Mouse (Mus musculus) effector memory CD4-positive, alpha-beta T cell, adult 7 months (primary cell): Measurements from ENCODE around the gene Rab26. TPM values are rescaled to one million over a fixed set of nuclear protein-coding genes. Genes with fewer than 3 reads are reported as not detected.

Source experiments
- polyA plus RNA-seq: library from polyadenylated mRNA; unstranded; fragments of 100-300 nt; shearing (Covaris generic); gene quantifications from one replicate; pipeline ENCODE4 v1.2.1, GENCODE M21; 2017

Gene Rab26
- 2.1 TPM for polyA plus RNA-seq

DNA sequence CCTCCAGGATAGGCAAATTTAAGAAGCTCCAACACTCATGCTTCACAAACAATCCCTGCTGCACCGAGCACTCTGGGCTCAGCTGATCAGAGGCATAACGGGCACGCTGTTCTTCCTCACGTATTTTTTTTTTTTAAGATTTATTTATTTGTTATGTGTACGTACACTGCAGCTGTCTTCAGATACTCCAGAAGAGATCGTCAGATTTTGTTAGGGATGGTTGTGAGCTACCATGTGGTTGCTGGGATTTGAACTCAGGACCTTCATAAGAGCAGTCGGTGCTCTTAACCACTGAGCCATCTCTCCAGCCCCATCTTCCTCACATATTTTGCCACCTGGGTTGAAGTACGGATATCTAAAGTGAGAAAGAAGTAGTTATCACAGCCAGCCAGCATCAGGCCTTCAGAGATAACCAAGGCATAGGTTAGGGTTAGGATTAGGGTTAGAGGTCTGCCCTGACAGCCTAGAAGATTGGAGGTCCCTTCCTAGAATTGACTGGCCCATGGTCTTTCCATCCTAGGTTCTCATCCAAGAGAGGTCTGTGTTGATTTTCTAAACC lies at the start of gene Rab26:
TSS of gene Rab26 (minus strand) at position 51 of the 559 bp plus-strand sequence.

DNA sequence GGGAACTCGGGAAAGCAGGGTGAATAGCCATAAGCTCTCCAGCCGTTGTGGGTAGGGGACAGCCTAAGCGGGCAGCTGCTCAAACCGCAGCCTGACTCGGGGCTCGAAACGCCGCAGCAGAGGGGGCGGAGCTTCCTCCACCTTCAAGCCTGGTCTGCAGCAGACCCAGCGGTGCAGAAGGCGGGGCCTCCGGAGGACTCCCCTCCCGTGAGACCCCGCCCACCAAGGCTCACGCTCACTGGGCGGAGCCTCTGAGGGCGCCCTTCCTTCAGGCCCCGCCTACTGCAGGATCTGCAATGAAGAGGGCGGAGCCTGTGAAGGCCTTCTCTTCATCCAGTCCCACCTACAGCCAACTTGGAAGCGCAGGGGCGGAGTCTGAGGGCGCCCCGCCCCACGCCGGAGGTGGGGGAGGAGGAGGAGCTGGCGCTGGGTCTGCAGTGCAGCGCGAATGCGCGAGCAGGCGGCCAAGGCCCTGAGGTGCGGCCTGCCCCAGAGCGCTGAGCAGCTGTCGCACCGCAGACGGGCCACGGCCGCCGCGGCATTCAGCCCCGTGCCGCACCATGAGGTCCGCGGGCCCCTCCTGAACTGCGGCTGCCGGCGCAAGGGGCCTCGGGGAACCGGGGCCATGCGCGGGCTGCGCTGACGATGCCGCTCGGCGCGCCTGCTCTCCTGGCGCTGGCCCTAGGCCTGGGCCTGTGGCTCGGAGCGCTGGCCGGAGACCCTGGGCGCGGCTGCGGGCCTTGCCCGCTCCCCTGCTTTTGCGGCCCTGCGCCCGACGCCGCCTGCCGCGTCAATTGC lies 15.8 kb upstream of the Rab26 start, which contains the start of gene Pkd1:
TSS of gene Pkd1 (plus strand) at position 217 of the 798 bp plus-strand sequence.

DNA sequence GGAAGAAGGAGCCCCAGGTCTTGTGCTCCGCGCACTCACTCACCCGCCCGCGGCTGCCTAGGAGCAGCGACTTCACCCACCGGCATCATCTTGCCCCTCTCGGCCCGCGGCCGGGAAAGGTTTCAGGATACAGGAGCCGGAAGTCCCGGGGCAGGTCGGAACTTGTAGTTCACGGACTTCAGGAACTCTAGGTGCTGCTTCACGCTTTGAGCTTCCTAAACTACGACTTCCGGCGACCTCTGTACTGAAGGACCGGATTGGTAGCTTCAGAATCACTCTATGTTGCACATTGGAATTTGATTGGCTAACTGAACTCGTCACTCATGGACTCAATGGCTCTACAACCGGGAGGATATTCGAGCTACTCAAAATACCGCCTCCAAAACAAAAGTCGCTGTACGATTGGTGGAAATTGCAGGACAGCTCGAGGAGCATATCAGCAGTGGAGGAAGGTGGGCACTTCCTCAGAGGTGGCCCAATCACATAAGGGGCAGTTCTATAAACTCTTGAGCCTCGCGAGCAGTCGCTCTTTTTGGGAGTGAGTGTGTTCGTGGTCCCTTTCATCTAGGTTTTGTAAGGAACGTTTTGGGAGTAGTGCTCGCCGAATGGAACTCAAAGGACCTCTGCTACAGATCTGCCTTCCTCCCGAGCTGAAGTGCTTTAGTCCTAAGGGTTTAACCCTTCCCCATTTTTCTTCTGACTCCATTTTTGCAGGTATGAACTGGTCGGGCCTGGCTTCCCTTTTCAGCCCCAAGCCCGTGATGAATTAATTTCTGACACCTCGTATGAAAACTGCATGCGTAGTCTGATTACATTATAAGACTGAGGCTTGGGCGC lies 6.1 kb downstream of the Rab26 start, which contains the start of gene Traf7:
TSS of gene Traf7 (minus strand) at position 216 of the 837 bp plus-strand sequence.

DNA sequence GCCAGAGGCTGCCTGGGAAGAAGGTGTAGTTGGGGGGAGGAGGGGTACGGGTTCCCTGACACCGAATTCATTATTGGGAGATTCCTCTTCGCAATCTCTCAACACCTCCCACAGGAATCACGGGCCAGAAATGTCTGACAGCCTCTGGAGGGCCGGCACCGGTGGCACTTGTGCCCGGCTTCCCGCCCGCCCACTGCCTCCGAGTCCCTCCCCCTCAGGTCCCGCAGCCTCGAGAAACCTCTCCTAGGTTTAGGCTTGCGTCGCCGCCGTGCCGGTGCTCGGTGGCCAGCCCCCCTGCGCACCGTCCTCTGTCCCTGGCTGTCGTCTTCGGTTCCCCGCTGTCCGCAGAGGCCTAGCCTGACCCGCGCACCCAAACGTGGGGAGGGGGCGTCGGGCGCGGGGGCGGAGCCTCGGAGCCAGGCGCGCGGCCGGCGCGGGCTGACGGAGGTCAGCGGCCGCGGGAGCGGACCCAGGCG lies 45.8 kb downstream of the Rab26 start, which contains the start of gene Caskin1:
TSS of gene Caskin1 (plus strand) at position 416 of the 476 bp plus-strand sequence.

DNA sequence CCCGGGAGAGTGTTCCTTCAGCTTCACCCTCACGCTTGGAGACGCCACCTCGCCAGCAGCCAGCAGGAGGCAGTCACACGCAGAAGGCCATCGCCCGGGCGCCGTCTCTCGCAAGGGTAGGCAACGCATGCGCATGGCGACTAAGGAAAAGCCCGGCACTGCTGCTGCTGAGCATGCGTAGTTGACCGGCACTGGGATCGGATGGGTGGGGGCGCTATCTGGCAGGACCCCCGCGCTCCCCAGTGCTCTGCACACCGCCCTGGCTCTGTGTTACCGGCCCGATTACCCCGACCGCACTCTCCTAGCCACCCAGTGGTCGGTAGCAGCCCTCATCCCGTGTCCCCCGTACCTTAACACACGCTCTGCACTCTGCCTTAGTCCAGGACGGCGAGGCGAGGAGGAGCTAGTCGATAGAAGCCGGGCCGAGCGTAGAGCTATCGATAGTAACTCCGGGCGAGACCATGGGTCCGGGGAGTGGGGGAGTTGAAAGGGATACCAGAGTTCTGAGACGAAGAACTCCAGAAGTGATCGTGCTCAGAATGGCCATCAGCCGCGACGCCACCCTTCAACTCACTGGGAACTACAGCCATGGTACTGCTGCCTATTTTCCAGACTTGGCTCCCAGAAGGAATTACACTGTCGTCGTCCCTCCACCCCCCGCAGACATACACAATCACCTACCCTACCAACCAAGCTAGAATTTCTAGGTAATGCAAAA lies 55.2 kb downstream of the Rab26 start, which contains the start of gene Mlst8:
TSS of gene Mlst8 (minus strand) at position 416 of the 718 bp plus-strand sequence.

Other genes starting within 250 kb of the Rab26 start
- gene Abca17, start 183.1 kb downstream of the Rab26 start, polyA plus RNA-seq, result 0.46 TPM
- 18.0 TPM for gene Abca3, start 182.3 kb downstream of the Rab26 start, polyA plus RNA-seq
- 197 TPM for gene Rnps1, start 119.6 kb downstream of the Rab26 start, polyA plus RNA-seq
- gene Eci1, start 107.6 kb downstream of the Rab26 start, polyA plus RNA-seq, result 57.8 TPM
- 2.1 TPM for gene Dnase1l2, start 91.1 kb downstream of the Rab26 start, polyA plus RNA-seq
- 118 TPM for gene E4f1, start 63.9 kb downstream of the Rab26 start, polyA plus RNA-seq
- gene Pgp, start 63.8 kb downstream of the Rab26 start, polyA plus RNA-seq, result 14.9 TPM
- gene Bricd5, start 60.3 kb downstream of the Rab26 start, polyA plus RNA-seq, result 0.74 TPM
- 18.7 TPM for gene Mlst8, start 55.1 kb downstream of the Rab26 start, polyA plus RNA-seq
- 0.39 TPM for gene Caskin1, start 45.6 kb downstream of the Rab26 start, polyA plus RNA-seq
- gene Traf7, start 6.3 kb downstream of the Rab26 start, polyA plus RNA-seq, result 57.3 TPM
- gene Pkd1, start 15.6 kb upstream of the Rab26 start, polyA plus RNA-seq, result 41.2 TPM
- gene Tsc2, start 98.4 kb upstream of the Rab26 start, polyA plus RNA-seq, result 34.6 TPM
- gene Nthl1, start 98.5 kb upstream of the Rab26 start, polyA plus RNA-seq, result 3.4 TPM
- not detected for gene Slc9a3r2, start 116.1 kb upstream of the Rab26 start, polyA plus RNA-seq
- gene Npw, start 124.2 kb upstream of the Rab26 start, polyA plus RNA-seq, result not detected
- 17.8 TPM for gene Zfp598, start 135.5 kb upstream of the Rab26 start, polyA plus RNA-seq
- gene Syngr3, start 155.7 kb upstream of the Rab26 start, polyA plus RNA-seq, result 1.9 TPM
- gene Gfer, start 161.9 kb upstream of the Rab26 start, polyA plus RNA-seq, result 27.8 TPM
- 2.1 TPM for gene Noxo1, start 162.0 kb upstream of the Rab26 start, polyA plus RNA-seq
- gene Tbl3, start 173.4 kb upstream of the Rab26 start, polyA plus RNA-seq, result 45.0 TPM
- not detected for gene Rnf151, start 183.9 kb upstream of the Rab26 start, polyA plus RNA-seq
- 933 TPM for gene Rps2, start 183.9 kb upstream of the Rab26 start, polyA plus RNA-seq
- 150 TPM for gene Ndufb10, start 190.3 kb upstream of the Rab26 start, polyA plus RNA-seq
- gene Rpl3l, start 193.6 kb upstream of the Rab26 start, polyA plus RNA-seq, result not detected
- 9.2 TPM for gene Msrb1, start 202.4 kb upstream of the Rab26 start, polyA plus RNA-seq
- gene Hs3st6, start 218.8 kb upstream of the Rab26 start, polyA plus RNA-seq, result not detected